Comparison of ENCODE assay signal across 8 mouse cellular contexts in genomic region chr15:102144274-102144711, GRCm38 (mm10). TPM values are rescaled to one million over a fixed set of nuclear protein-coding genes. Genes with fewer than 3 reads are reported as not detected.
DNase-seq lines count a peak whose midpoint lies in the region; ATAC-seq lines count a peak whose summit lies in the region.

Gene Igfbp6 (plus strand): TSS chr15:102144362.

- ATAC-seq in heart, embryonic 15.5 days (replicated peaks; ENCODE audit: insufficient number of reproducible peaks, insufficient read depth, low FRiP score, low read depth) = no peak
- peak; percentile 22; the same call in 1 of the 2 replicates for ATAC-seq in limb, embryonic 15.5 days (ENCODE audit: insufficient number of reproducible peaks, low FRiP score, low TSS enrichment, low read depth)
- ATAC-seq in neural tube, embryonic 12.5 days (ENCODE audit: low FRiP score, low read depth) = no peak
- no peak for ATAC-seq in granulocyte monocyte progenitor cell, adult 5-6 weeks (replicated peaks; ENCODE audit: poor library complexity, severe bottlenecking)
- no peak for ATAC-seq in inflammation-experienced regulatory T-cells, adult 6 months

- H3K4me1 ChIP-seq in embryonic facial prominence, embryonic 10.5 days = peaks cover 26% of the 10 kb centered on the region
- peaks cover 24% of the 10 kb centered on the region for H3K4me1 ChIP-seq in heart, embryonic 15.5 days (replicated peaks)
- peaks cover 29% of the 10 kb centered on the region for H3K4me1 ChIP-seq in limb, embryonic 15.5 days
- peaks cover 8% of the 10 kb centered on the region for H3K4me1 ChIP-seq in neural tube, embryonic 12.5 days

- WGBS in embryonic facial prominence, embryonic 10.5 days = 4% methylated on average over 22 of the region's 22 CpGs
- WGBS in heart, embryonic 15.5 days = 20% methylated on average over 22 of the region's 22 CpGs
- WGBS in limb, embryonic 15.5 days = 7% methylated on average over 22 of the region's 22 CpGs
- 5% methylated on average over 22 of the region's 22 CpGs for WGBS in neural tube, embryonic 12.5 days

- no peaks in the 10 kb centered on the region for H3K9me3 ChIP-seq in embryonic facial prominence, embryonic 10.5 days
- H3K9me3 ChIP-seq in heart, embryonic 15.5 days (replicated peaks) = no peaks in the 10 kb centered on the region
- no peaks in the 10 kb centered on the region for H3K9me3 ChIP-seq in limb, embryonic 15.5 days
- no peaks in the 10 kb centered on the region for H3K9me3 ChIP-seq in neural tube, embryonic 12.5 days

- peak within 1 kb of the TSS; percentile 49 for H3K4me3 ChIP-seq in embryonic facial prominence, embryonic 10.5 days
- H3K4me3 ChIP-seq in heart, embryonic 15.5 days = peak within 1 kb of the TSS; percentile 9; the same call in 1 of the 2 replicates
- H3K4me3 ChIP-seq in limb, embryonic 15.5 days = peak within 1 kb of the TSS; percentile 30
- H3K4me3 ChIP-seq in neural tube, embryonic 12.5 days = peak within 1 kb of the TSS; percentile 11; the same call in 1 of the 2 replicates

- peaks cover 57% of the 10 kb centered on the region for H3K27me3 ChIP-seq in embryonic facial prominence, embryonic 10.5 days (replicated peaks; ENCODE audit: low read depth, poor library complexity, severe bottlenecking)
- peaks cover 28% of the 10 kb centered on the region for H3K27me3 ChIP-seq in heart, embryonic 15.5 days
- H3K27me3 ChIP-seq in limb, embryonic 15.5 days = peaks cover 23% of the 10 kb centered on the region
- H3K27me3 ChIP-seq in neural tube, embryonic 12.5 days (replicated peaks) = peaks cover 36% of the 10 kb centered on the region

- peak within 1 kb of the TSS; percentile 37; the same call in 1 of the 2 replicates for H3K27ac ChIP-seq in embryonic facial prominence, embryonic 10.5 days (replicated peaks)
- H3K27ac ChIP-seq in heart, embryonic 15.5 days = no peak within 1 kb of the TSS
- peak within 1 kb of the TSS; percentile 14; the same call in 1 of the 2 replicates for H3K27ac ChIP-seq in limb, embryonic 15.5 days
- H3K27ac ChIP-seq in neural tube, embryonic 12.5 days = no peak within 1 kb of the TSS

- DNase-seq in kidney, postnatal 4 days = peak; percentile 47 to 60
- DNase-seq in kidney, adult 11 months = no peak
- peak; percentile 46 for DNase-seq in embryonic facial prominence, embryonic 10.5 days (ENCODE audit: low spot score)

- no peaks in the 10 kb centered on the region for H3K36me3 ChIP-seq in embryonic facial prominence, embryonic 10.5 days (replicated peaks)
- H3K36me3 ChIP-seq in heart, embryonic 15.5 days = no peaks in the 10 kb centered on the region
- no peaks in the 10 kb centered on the region for H3K36me3 ChIP-seq in limb, embryonic 15.5 days
- H3K36me3 ChIP-seq in neural tube, embryonic 12.5 days = no peaks in the 10 kb centered on the region

- H3K4me2 ChIP-seq in heart, embryonic 15.5 days = peak within 1 kb of the TSS; percentile 42
- peak within 1 kb of the TSS; percentile 43 for H3K4me2 ChIP-seq in limb, embryonic 15.5 days
- H3K4me2 ChIP-seq in neural tube, embryonic 12.5 days (replicated peaks) = peak within 1 kb of the TSS; percentile 46

- peak within 1 kb of the TSS; percentile 0; the same call in 1 of the 2 replicates for H3K9ac ChIP-seq in heart, embryonic 15.5 days
- H3K9ac ChIP-seq in limb, embryonic 15.5 days = 0 out of 2 replicates have a peak within 1 kb of the TSS, but pooled peaks have one; percentile 2
- 0 out of 2 replicates have a peak within 1 kb of the TSS, but pooled peaks have one; percentile 40 for H3K9ac ChIP-seq in neural tube, embryonic 12.5 days

RNA-seq across cellular contexts. Expression of gene Igfbp6, which starts in this region (rescaled TPM):
- 0.26 and 0.36 TPM in 2 replicates for polyA plus RNA-seq in embryonic facial prominence, embryonic 10.5 days (2016; fragmentation: Nextera tagmentation; extraction: Ambion mirVana)
- polyA plus RNA-seq in heart, embryonic 15.5 days (2015; fragmentation: Nextera tagmentation; extraction: Ambion mirVana) = 9.5 and 10.2 TPM in 2 replicates
- 17.5 and 24.6 TPM in 2 replicates for polyA plus RNA-seq in limb, embryonic 15.5 days (2015; fragmentation: Nextera tagmentation; extraction: Ambion mirVana)
- polyA plus RNA-seq in neural tube, embryonic 12.5 days (2016; fragmentation: Nextera tagmentation; extraction: Ambion mirVana) = 0.60 and 0.63 TPM in 2 replicates
- total RNA-seq in granulocyte monocyte progenitor cell, adult 5-6 weeks (2014; fragmentation: Nextera tagmentation) = not detected in 2 replicates
- not detected in 2 replicates for total RNA-seq in granulocyte monocyte progenitor cell, adult 5-6 weeks (2017)
- polyA plus RNA-seq in inflammation-experienced regulatory T-cells, adult 6 months (2017; shearing (Covaris generic)) = under 1 TPM in 1 of 3 experiments, not detected in 2; 0.33 TPM

Comparison
In these comparisons a context has a peak if more than half of its experiments do, and no peak if none do; other contexts are left out.
1. Peak in DNase-seq, H3K4me3 ChIP-seq and H3K27ac ChIP-seq in embryonic facial prominence, embryonic 10.5 days; RNA of the gene not detected or under 1 TPM.